Mouse (Mus musculus): ENCODE measurements at regions not wholly inside any gene's neighbourhood (a gene's known extent, or its start where the extent isn't known, plus 50 kb on each side); places are given as distances from the start of the nearest gene placed in this dataset.

DNA sequence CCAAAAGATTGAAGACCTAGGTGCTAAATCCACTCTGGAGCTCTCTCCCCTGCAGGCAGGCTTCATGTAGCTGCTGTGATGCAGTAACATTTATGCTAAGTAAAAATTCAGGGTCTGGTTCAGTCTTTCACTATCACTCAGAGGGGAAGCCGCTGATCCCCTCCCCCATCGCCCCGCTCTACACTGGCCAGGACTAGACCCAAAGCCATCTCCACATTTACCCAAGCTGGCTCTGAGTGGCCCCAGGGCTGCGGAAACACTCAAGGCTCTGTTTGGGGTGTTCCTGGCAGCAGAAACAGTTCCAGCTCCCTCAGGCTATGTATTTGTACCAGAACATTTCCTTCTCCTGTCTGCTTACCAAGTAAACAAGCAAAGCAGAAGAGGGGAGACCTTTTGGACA lies 85.5 kb upstream of the Gm26657 start:
- ATAC-seq (ENCODE audit: low FRiP score) = no peak
- Histone ChIP-seq H3K4me3 (ENCODE audit: low read depth, low read length) (no peak overlapping the region), H3K9ac (ENCODE audit: low read depth, low read length) (no peak overlapping the region), H3K4me1 (replicated peaks; ENCODE audit: control insufficient read depth, insufficient read depth, low read length) (no peaks in the 10 kb centered on the region), H3K27me3 (ENCODE audit: control insufficient read depth, insufficient read depth, low read length) (no peaks in the 10 kb centered on the region), H3K36me3 (ENCODE audit: control insufficient read depth, insufficient read depth, low read length) (no peaks in the 10 kb centered on the region), H3K4me2 (replicated peaks; ENCODE audit: low read depth, low read length) (no peak overlapping the region), H3K27ac (ENCODE audit: low read depth, low read length) (no peak overlapping the region), H3K9me3 (ENCODE audit: control insufficient read depth, low read length) (no peaks in the 10 kb centered on the region)
- no peak for DNase-seq (ENCODE audit: low spot score)
- WGBS = 83% methylated on average over 4 of the region's 4 CpGs

DNA sequence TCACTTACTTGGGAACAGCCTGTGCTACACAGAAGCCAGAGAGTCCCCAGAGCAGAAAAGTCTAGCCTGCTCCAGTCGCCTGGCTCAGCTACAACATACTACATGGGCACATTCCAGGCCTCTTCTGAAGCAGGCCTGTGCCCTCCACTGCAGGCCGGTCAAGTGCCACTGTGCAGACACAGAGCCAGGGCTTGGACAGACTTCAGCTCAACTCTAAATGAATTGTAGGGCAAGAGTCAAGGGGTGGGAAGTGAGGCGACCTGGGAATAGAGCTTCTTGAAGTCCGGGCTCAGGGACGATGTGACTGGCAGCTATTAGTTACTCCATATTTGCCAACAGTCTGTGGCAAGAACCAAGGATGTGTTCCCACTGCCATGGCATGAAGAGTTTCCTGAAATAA lies 87.1 kb upstream of the Gm26657 start:
- DNase-seq (ENCODE audit: low spot score) (no peak), ATAC-seq (ENCODE audit: low FRiP score) (no peak)
- Histone ChIP-seq H3K9ac (ENCODE audit: low read depth, low read length) (no peak overlapping the region), H3K4me2 (replicated peaks; ENCODE audit: low read depth, low read length) (no peak overlapping the region), H3K27ac (ENCODE audit: low read depth, low read length) (no peak overlapping the region), H3K4me1 (replicated peaks; ENCODE audit: control insufficient read depth, insufficient read depth, low read length) (no peaks in the 10 kb centered on the region), H3K36me3 (ENCODE audit: control insufficient read depth, insufficient read depth, low read length) (no peaks in the 10 kb centered on the region), H3K9me3 (ENCODE audit: control insufficient read depth, low read length) (no peaks in the 10 kb centered on the region), H3K4me3 (ENCODE audit: low read depth, low read length) (no peak overlapping the region), H3K27me3 (ENCODE audit: control insufficient read depth, insufficient read depth, low read length) (no peaks in the 10 kb centered on the region)
- 72% methylated on average over 5 of the region's 5 CpGs for WGBS

DNA sequence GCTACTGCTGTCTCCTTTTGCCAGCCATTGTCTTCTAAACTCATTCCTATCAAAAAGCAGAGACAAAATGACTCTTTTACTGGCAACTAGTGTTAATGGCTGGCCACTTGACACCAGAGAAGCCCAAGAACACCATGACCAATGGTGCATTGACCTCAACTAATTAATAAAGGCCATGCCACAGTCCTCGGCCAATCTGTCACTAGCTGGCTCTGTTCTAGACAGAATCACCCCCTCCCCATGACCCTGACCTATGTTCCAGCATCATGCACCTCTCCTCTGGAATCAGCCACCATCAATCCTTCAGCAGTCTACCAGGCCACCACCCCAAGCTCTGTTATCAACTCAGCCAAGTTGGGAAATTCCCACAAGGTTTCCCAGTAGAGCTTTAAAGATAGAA lies 90.1 kb upstream of the Gm26657 start:
- H3K9ac ChIP-seq (ENCODE audit: low read depth, low read length) = no peak overlapping the region
- no peak overlapping the region for H3K4me2 ChIP-seq (replicated peaks; ENCODE audit: low read depth, low read length)
- H3K4me1 ChIP-seq (replicated peaks; ENCODE audit: control insufficient read depth, insufficient read depth, low read length) = no peaks in the 10 kb centered on the region
- WGBS = 31% methylated on average over 1 of the region's 1 CpGs
- no peak overlapping the region for H3K27ac ChIP-seq (ENCODE audit: low read depth, low read length)
- ATAC-seq (ENCODE audit: low FRiP score) (no peak), DNase-seq (ENCODE audit: low spot score) (no peak)
- H3K4me3 ChIP-seq (ENCODE audit: low read depth, low read length) = no peak overlapping the region
- H3K36me3 ChIP-seq (ENCODE audit: control insufficient read depth, insufficient read depth, low read length) = no peaks in the 10 kb centered on the region
- H3K27me3 ChIP-seq (ENCODE audit: control insufficient read depth, insufficient read depth, low read length) = no peaks in the 10 kb centered on the region
- no peaks in the 10 kb centered on the region for H3K9me3 ChIP-seq (ENCODE audit: control insufficient read depth, low read length)

DNA sequence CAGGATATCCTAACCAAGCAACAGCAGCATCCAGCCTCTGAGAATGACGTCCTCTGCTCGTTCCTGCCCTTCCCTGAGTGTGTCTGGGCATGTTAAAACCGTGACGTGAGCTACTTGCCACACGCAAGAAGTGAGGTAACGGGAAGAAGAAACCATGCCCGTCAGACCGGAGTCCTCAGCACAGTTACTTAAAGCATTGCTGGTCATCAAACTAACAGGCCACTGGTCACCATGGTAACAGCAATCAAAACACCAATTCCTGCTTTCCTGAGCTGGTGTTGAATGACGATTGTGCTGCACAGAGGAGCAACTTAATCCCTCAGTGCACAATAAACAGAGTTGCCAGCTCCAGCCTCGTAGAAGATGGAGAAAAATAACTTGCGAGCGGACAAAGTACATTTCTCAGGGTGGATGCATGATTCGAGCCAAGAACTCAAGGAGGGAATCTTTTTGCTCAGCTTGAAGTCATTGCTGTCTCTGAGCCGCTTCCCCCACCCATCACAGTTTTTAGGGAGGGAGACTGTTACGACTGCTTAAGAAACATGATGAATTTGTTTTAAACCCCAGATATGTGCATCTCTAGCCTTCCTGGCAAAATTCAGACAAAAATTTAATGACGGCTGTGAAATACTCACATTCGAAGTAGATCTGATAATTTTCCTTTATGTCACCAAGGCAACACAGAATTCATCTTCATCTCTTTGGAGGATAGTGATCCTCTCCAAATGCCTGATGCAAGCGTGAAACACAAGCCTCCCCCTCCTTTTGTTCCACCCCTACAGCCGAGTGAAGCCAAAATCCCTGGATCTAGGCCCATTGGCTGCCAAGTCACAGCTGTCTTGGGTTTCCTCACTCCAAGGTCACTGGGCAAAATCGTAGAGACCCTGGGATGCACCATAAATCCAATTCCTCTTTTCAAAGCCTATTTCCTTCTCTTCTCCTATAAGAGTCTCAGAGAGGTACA lies 95.6 kb upstream of the Gm26657 start:
- 41% methylated on average over 20 of the region's 20 CpGs for WGBS
- no peak overlapping the region for H3K27ac ChIP-seq (ENCODE audit: low read depth, low read length)
- peaks cover 7% of the 10 kb centered on the region for H3K4me1 ChIP-seq (replicated peaks; ENCODE audit: control insufficient read depth, insufficient read depth, low read length)
- DNase-seq (ENCODE audit: low spot score) (peak; percentile 64), ATAC-seq (ENCODE audit: low FRiP score) (peak; percentile 61; the same call in 1 of the 2 replicates)
- no peaks in the 10 kb centered on the region for H3K36me3 ChIP-seq (ENCODE audit: control insufficient read depth, insufficient read depth, low read length)
- H3K4me3 ChIP-seq (ENCODE audit: low read depth, low read length) = no peak overlapping the region
- no peak overlapping the region for H3K4me2 ChIP-seq (replicated peaks; ENCODE audit: low read depth, low read length)
- no peaks in the 10 kb centered on the region for H3K9me3 ChIP-seq (ENCODE audit: control insufficient read depth, low read length)
- H3K9ac ChIP-seq (ENCODE audit: low read depth, low read length) = no peak overlapping the region
- H3K27me3 ChIP-seq (ENCODE audit: control insufficient read depth, insufficient read depth, low read length) = no peaks in the 10 kb centered on the region

DNA sequence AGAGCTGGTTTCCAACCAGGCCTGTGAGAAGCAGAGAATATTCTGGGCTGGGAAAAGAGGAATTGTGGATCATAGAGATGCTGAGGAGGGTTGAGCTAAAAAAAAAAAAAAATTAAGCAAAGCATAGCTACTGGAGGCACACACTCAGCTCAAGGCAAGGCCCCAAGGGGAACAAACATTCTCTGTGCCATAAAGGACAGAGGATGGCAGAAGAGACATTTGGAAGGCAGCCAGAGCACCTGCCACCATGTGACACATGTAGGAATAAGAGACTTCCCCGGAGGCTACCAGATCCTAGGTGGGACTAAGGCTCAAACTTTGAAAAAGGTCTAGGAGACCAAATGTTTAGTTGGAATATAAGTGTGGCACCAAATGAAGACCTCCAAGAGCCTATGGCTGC lies 96.4 kb upstream of the Gm26657 start:
- Histone ChIP-seq H3K4me1 (replicated peaks; ENCODE audit: control insufficient read depth, insufficient read depth, low read length) (peaks cover 7% of the 10 kb centered on the region), H3K9ac (ENCODE audit: low read depth, low read length) (no peak overlapping the region), H3K36me3 (ENCODE audit: control insufficient read depth, insufficient read depth, low read length) (no peaks in the 10 kb centered on the region), H3K4me2 (replicated peaks; ENCODE audit: low read depth, low read length) (no peak overlapping the region), H3K4me3 (ENCODE audit: low read depth, low read length) (no peak overlapping the region), H3K27ac (ENCODE audit: low read depth, low read length) (no peak overlapping the region), H3K9me3 (ENCODE audit: control insufficient read depth, low read length) (no peaks in the 10 kb centered on the region), H3K27me3 (ENCODE audit: control insufficient read depth, insufficient read depth, low read length) (no peaks in the 10 kb centered on the region)
- ATAC-seq (ENCODE audit: low FRiP score) = no peak
- DNase-seq (ENCODE audit: low spot score) = no peak
- 81% methylated on average over 1 of the region's 1 CpGs for WGBS

DNA sequence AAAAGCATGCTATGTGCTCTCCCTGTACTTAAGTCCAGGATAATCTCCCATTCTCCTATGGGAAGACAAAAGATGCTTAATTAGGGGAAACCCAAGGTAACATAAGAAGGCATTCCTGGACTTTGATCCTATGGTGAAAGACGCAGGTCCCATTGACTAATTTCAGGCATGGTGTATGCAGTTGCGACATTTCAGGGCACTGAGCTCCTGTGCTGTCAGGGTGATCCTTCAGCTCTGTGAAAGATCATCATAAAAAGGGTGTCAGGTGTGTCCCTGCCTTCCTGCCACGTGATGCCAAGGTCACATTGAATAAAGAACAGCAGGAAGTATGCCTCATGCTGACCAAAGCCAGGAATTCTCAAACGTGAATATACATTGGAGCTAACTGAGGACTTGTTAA lies 100.2 kb upstream of the Gm26657 start:
- ATAC-seq (ENCODE audit: low FRiP score) (no peak), DNase-seq (ENCODE audit: low spot score) (no peak)
- Histone ChIP-seq H3K36me3 (ENCODE audit: control insufficient read depth, insufficient read depth, low read length) (no peaks in the 10 kb centered on the region), H3K4me2 (replicated peaks; ENCODE audit: low read depth, low read length) (no peak overlapping the region), H3K27ac (ENCODE audit: low read depth, low read length) (no peak overlapping the region), H3K9ac (ENCODE audit: low read depth, low read length) (no peak overlapping the region), H3K4me3 (ENCODE audit: low read depth, low read length) (no peak overlapping the region), H3K9me3 (ENCODE audit: control insufficient read depth, low read length) (no peaks in the 10 kb centered on the region), H3K27me3 (ENCODE audit: control insufficient read depth, insufficient read depth, low read length) (no peaks in the 10 kb centered on the region), H3K4me1 (replicated peaks; ENCODE audit: control insufficient read depth, insufficient read depth, low read length) (peaks cover 7% of the 10 kb centered on the region)
- WGBS = 59% methylated on average over 4 of the region's 4 CpGs

DNA sequence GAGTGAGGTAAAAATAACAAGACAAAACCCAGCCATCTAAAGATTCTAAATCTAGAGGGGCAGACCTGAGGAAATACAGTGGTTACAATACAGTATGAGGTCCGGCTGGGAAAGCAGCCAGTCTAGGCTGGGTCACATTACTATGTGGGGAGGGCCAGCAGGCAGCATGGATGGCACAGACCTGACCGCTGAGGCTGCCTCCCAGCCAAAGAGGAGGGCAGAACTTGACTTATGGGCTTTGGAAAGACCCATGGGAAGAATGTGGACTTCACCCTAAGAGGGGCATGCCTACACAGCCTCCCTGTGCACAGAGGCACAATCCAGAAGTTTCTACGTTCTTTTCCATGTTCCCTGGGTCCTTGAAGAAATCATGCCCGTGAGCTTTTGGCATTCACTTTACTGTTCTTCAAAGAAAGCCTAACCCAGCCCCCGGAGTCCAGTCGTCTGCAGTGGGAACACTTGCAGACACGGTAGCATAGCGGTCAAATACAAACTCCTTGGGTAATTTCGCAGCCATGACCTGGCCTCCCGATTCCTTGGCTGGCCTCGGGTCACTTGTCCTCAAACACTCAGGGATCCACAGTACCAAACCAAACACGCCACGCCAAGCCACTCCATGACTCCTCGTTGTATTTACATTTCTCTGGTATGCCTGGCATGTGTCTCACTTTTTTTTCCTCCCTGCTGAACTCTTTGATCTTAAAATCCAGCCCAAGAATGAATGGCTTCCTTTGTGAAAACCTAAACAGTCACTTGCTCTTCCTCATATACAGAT lies 101.0 kb upstream of the Gm26657 start:
- Histone ChIP-seq H3K27ac (ENCODE audit: low read depth, low read length) (no peak overlapping the region), H3K4me3 (ENCODE audit: low read depth, low read length) (no peak overlapping the region), H3K36me3 (ENCODE audit: control insufficient read depth, insufficient read depth, low read length) (no peaks in the 10 kb centered on the region), H3K9ac (ENCODE audit: low read depth, low read length) (no peak overlapping the region), H3K4me1 (replicated peaks; ENCODE audit: control insufficient read depth, insufficient read depth, low read length) (peaks cover 4% of the 10 kb centered on the region), H3K4me2 (replicated peaks; ENCODE audit: low read depth, low read length) (no peak overlapping the region), H3K9me3 (ENCODE audit: control insufficient read depth, low read length) (no peaks in the 10 kb centered on the region), H3K27me3 (ENCODE audit: control insufficient read depth, insufficient read depth, low read length) (no peaks in the 10 kb centered on the region)
- ATAC-seq (ENCODE audit: low FRiP score) = no peak
- DNase-seq (ENCODE audit: low spot score) = peak; percentile 21
- 57% methylated on average over 14 of the region's 14 CpGs for WGBS

DNA sequence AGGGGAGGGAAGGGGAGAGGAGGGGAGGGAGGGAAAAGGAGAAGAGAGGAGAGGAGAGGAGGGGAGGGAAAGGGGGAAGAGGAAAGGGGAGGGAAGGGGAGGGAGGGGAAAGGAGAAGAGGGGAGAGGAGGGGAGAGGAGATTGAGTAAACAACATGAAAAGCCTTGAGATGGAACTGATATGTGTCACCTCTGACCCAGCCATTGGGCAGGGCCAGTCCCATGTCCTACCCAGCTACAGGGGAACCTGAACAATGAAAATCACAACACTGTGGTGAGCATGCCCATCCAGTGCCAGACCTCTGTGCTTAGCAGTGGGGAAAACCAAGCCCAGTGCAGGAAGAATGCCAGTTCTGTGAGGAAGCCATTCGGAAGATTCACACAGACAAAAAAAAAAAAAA lies 103.6 kb upstream of the Gm26657 start:
- H3K4me1 ChIP-seq (replicated peaks; ENCODE audit: control insufficient read depth, insufficient read depth, low read length) = no peaks in the 10 kb centered on the region
- H3K4me2 ChIP-seq (replicated peaks; ENCODE audit: low read depth, low read length) = no peak overlapping the region
- no peaks in the 10 kb centered on the region for H3K27me3 ChIP-seq (ENCODE audit: control insufficient read depth, insufficient read depth, low read length)
- DNase-seq (ENCODE audit: low spot score) (no peak), ATAC-seq (ENCODE audit: low FRiP score) (no peak)
- H3K4me3 ChIP-seq (ENCODE audit: low read depth, low read length) = no peak overlapping the region
- H3K27ac ChIP-seq (ENCODE audit: low read depth, low read length) = no peak overlapping the region
- 78% methylated on average over 1 of the region's 1 CpGs for WGBS
- no peaks in the 10 kb centered on the region for H3K36me3 ChIP-seq (ENCODE audit: control insufficient read depth, insufficient read depth, low read length)
- no peaks in the 10 kb centered on the region for H3K9me3 ChIP-seq (ENCODE audit: control insufficient read depth, low read length)
- no peak overlapping the region for H3K9ac ChIP-seq (ENCODE audit: low read depth, low read length)
